In the genomic region with DNA sequence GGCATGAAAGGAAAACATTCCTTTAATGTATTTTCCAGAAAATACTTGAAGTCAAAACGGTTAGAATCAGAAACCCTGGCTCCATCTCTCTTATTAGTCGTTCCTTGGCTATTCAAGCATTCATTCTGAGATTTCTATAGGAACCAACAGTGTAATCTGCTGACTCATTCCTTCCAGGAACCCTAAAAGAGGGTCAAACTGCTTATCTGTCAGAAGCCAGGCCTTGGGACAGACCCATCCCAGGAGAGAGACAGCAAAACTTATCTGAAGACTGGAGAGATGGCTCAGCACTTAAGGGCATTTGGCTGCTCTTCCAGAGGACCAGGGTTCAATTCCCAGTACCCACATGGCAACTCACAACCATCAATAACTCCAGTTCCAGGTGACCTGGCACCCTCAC, we compare ENCODE assay signal across 20 mouse cellular contexts. TPM values are rescaled to one million over a fixed set of nuclear protein-coding genes. Genes with fewer than 3 reads are reported as not detected.
DNase-seq lines count a peak whose midpoint lies in the region; ATAC-seq and TF ChIP-seq lines count a peak whose summit lies in the region.
"Had no signal": no experiment of that assay in that cellular context is flagged by ENCODE, and none has a peak within 500 bp of the region (broad histone marks: within the 10 kb centered on the region; RNA-seq: fewer than 3 reads in every experiment).

No protein-coding gene starts in this region.

- H3K36me3 ChIP-seq in stomach, embryonic 15.5 days = no peaks in the 10 kb centered on the region
- H3K36me3 ChIP-seq in stomach, postnatal 0 days (ENCODE audit: control insufficient read depth, insufficient read depth, low read length) = no peaks in the 10 kb centered on the region
- H3K36me3 ChIP-seq in liver, embryonic 12.5 days = no peaks in the 10 kb centered on the region
- H3K36me3 ChIP-seq: embryonic facial prominence, embryonic 10.5 days; hindbrain, embryonic 12.5 days; midbrain, embryonic 13.5 days had no signal

- no peak for TF ChIP-seq EP300 in stomach, postnatal 0 days (optimal IDR thresholded peaks at IDR 0.05)

- H3K4me2 ChIP-seq in stomach, embryonic 15.5 days = no peak overlapping the region
- no peak overlapping the region for H3K4me2 ChIP-seq in stomach, postnatal 0 days (replicated peaks; ENCODE audit: low read depth)
- H3K4me2 ChIP-seq in liver, embryonic 12.5 days = no peak overlapping the region
- H3K4me2 ChIP-seq: hindbrain, embryonic 12.5 days; midbrain, embryonic 13.5 days had no signal

- no peak overlapping the region for H3K27ac ChIP-seq in stomach, embryonic 15.5 days
- H3K27ac ChIP-seq in stomach, postnatal 0 days (replicated peaks) = no peak overlapping the region
- 0 out of 2 replicates have a peak overlapping the region, but pooled peaks have one; percentile 45 for H3K27ac ChIP-seq in liver, embryonic 12.5 days
- H3K27ac ChIP-seq: embryonic facial prominence, embryonic 10.5 days; hindbrain, embryonic 12.5 days; midbrain, embryonic 13.5 days had no signal

- TF ChIP-seq CTCF in stomach, postnatal 0 days (IDR thresholded peaks at IDR 0.05; ENCODE audit: low read depth) = no peak

- no peaks in the 10 kb centered on the region for H3K9me3 ChIP-seq in stomach, embryonic 15.5 days
- no peaks in the 10 kb centered on the region for H3K9me3 ChIP-seq in stomach, postnatal 0 days (ENCODE audit: control insufficient read depth, low read length)
- no peaks in the 10 kb centered on the region for H3K9me3 ChIP-seq in liver, embryonic 12.5 days (replicated peaks)
- H3K9me3 ChIP-seq: embryonic facial prominence, embryonic 10.5 days; hindbrain, embryonic 12.5 days; midbrain, embryonic 13.5 days had no signal

- no peaks in the 10 kb centered on the region for H3K27me3 ChIP-seq in stomach, embryonic 15.5 days (replicated peaks)
- H3K27me3 ChIP-seq in stomach, postnatal 0 days (ENCODE audit: control insufficient read depth, insufficient read depth, low read length) = no peaks in the 10 kb centered on the region
- H3K27me3 ChIP-seq in liver, embryonic 12.5 days (replicated peaks) = peaks cover 17% of the 10 kb centered on the region
- H3K27me3 ChIP-seq: hindbrain, embryonic 12.5 days; midbrain, embryonic 13.5 days had no signal

- H3K4me1 ChIP-seq in stomach, embryonic 15.5 days = no peaks in the 10 kb centered on the region
- no peaks in the 10 kb centered on the region for H3K4me1 ChIP-seq in stomach, postnatal 0 days (replicated peaks; ENCODE audit: control insufficient read depth, insufficient read depth)
- H3K4me1 ChIP-seq in liver, embryonic 12.5 days = peaks cover 51% of the 10 kb centered on the region
- H3K4me1 ChIP-seq: hindbrain, embryonic 12.5 days; midbrain, embryonic 13.5 days had no signal

- H3K4me3 ChIP-seq in stomach, embryonic 15.5 days (replicated peaks) = no peak overlapping the region
- no peak overlapping the region for H3K4me3 ChIP-seq in stomach, postnatal 0 days (ENCODE audit: low read depth, low read length)
- no peak overlapping the region for H3K4me3 ChIP-seq in liver, embryonic 12.5 days
- H3K4me3 ChIP-seq: embryonic facial prominence, embryonic 10.5 days; hindbrain, embryonic 12.5 days; midbrain, embryonic 13.5 days; myocyte had no signal

- WGBS in stomach, embryonic 15.5 days = 51% methylated on average over 2 of the region's 2 CpGs
- WGBS in stomach, postnatal 0 days = 30% methylated on average over 2 of the region's 2 CpGs
- WGBS in liver, embryonic 12.5 days (ENCODE audit: insufficient replicate concordance) = 25% methylated on average over 2 of the region's 2 CpGs

- DNase-seq in stomach, postnatal 0 days (ENCODE audit: low spot score) = no peak
- peak; percentile 70 for DNase-seq in c-Kit-positive CD71-positive TER-119-negative erythroid progenitor cells, embryonic 14.5 days (ENCODE audit: low read depth)
- DNase-seq in thymus, postnatal 36 days = no peak
- DNase-seq in lung, postnatal 25 days (ENCODE audit: low spot score) = no peak
- no peak for DNase-seq in right cerebral cortex, adult 2 months (ENCODE audit: low spot score in 2 of 2)
- DNase-seq: cerebellum, adult 11 months; heart, adult 18-20 months; kidney, adult 9 months; lung, adult 18-20 months; lung, postnatal 4 days; right cerebral cortex, postnatal 4 days had no signal

- no peak overlapping the region for H3K9ac ChIP-seq in stomach, embryonic 15.5 days
- no peak overlapping the region for H3K9ac ChIP-seq in stomach, postnatal 0 days (ENCODE audit: low read length)
- H3K9ac ChIP-seq in liver, embryonic 12.5 days = no peak overlapping the region
- H3K9ac ChIP-seq: hindbrain, embryonic 12.5 days had no signal

- ATAC-seq in stomach, embryonic 15.5 days (ENCODE audit: insufficient read depth, low FRiP score, low read depth) = peak; percentile 67
- ATAC-seq in stomach, postnatal 0 days (ENCODE audit: low FRiP score, low TSS enrichment) = no peak
- ATAC-seq in liver, embryonic 12.5 days = peak; percentile 83
- ATAC-seq in CD4-positive, CD25-positive, alpha-beta regulatory T cell, adult 4 months = no peak
- ATAC-seq: forebrain, embryonic 16.5 days; inflammation-experienced regulatory T-cells, adult 6 months; midbrain, embryonic 13.5 days had no signal

RNA-seq across cellular contexts. Expression of gene Nfyb, which starts 13.1 kb away (rescaled TPM):
- 46.0 and 47.7 TPM in 2 replicates for polyA plus RNA-seq in stomach, embryonic 15.5 days (2015; fragmentation: Nextera tagmentation; extraction: Ambion mirVana)
- polyA plus RNA-seq in stomach, postnatal 0 days (2015; fragmentation: Nextera tagmentation; extraction: Ambion mirVana) = 20.3 and 23.8 TPM in 2 replicates
- polyA plus RNA-seq in liver, embryonic 12.5 days (2016; fragmentation: Nextera tagmentation; extraction: Ambion mirVana) = 39.4 and 40.4 TPM in 2 replicates
- polyA plus RNA-seq in CD4-positive, CD25-positive, alpha-beta regulatory T cell, adult 4 months (2017; shearing (Covaris generic)) = 10 to 100 TPM; 72.3 to 84.2 TPM

RNA-seq across cellular contexts. Expression of gene Txnrd1, which starts 56.7 kb away (rescaled TPM):
- 82.5 and 102 TPM in 2 replicates for polyA plus RNA-seq in stomach, embryonic 15.5 days (2015; fragmentation: Nextera tagmentation; extraction: Ambion mirVana)
- polyA plus RNA-seq in stomach, postnatal 0 days (2015; fragmentation: Nextera tagmentation; extraction: Ambion mirVana) = 61.9 TPM in 2 replicates
- 106 and 108 TPM in 2 replicates for polyA plus RNA-seq in liver, embryonic 12.5 days (2016; fragmentation: Nextera tagmentation; extraction: Ambion mirVana)
- polyA plus RNA-seq in CD4-positive, CD25-positive, alpha-beta regulatory T cell, adult 4 months (2017; shearing (Covaris generic)) = 10 to 100 TPM; 17.5 to 20.6 TPM

Comparison
In these comparisons a context has a peak if more than half of its experiments do, and no peak if none do; other contexts are left out.
1. ATAC-seq: peak in stomach, embryonic 15.5 days (single experiment) and liver, embryonic 12.5 days (single experiment); none in stomach, postnatal 0 days (single experiment) and CD4-positive, CD25-positive, alpha-beta regulatory T cell, adult 4 months (single experiment).